Mouse (Mus musculus) C3H10T1/2 (cell line): Measurements from ENCODE around the gene Ostm1. TPM values are rescaled to one million over a fixed set of nuclear protein-coding genes. Genes with fewer than 3 reads are reported as not detected.

Experiments
- polyA plus RNA-seq, 2 experiments: library from polyadenylated mRNA; unstranded; fragments of >200 nt; fragmentation: generic; extraction: Trizol; gene quantifications; one replicate each; pipeline ENCODE4 v1.2.1; 2012; ENCODE audit warnings: missing spikeins in 2 of 2

The Ostm1 gene
- polyA plus RNA-seq = 1 to 10 TPM in 1 of 2 experiments, under 1 TPM in 1; 0.54 to 7.0 TPM

DNA sequence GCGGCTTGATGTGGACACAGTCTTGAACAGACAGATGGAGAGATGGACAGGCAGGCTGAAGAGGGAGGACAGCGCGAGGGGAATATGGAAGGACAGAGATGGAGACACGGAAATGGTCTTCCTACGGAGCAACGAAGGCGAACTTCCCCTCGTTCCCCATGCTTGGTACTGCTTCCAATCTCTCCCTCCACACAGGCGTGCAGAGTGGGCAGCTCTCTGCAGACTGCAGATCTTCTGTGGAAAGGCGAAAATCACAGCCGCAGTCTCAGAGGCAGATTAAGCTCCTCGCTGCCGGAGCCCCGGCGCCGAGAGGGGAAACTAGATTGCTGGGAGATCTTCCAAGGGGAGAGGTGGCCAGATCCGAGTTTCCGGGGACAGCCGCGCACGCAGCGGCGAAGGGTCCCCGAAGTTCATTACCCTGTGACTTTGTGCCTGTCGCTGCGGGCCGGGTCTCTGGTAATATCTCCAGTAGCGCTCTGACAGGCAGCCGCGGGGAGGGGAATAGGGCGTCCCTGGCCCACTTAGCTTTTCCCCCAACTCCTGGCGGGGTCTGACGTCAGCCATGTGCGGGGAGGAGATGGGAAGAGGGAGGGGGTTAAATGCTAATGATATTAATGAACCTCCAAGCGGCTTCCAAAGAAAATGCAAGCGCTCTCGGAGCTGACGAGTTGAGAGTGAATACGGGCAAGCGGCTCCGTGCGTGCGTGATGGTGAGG, at the start of gene Ostm1, which contains the start of gene Nr2e1:
TSS of gene Ostm1 (plus strand) at position 666 of the 716 bp plus-strand sequence.
TSS of gene Nr2e1 (minus strand) at position 476 of the 716 bp plus-strand sequence.

Other genes with a start within 250 kb of the Ostm1 start
- 1 to 10 TPM; 1.2 to 8.1 TPM for gene Afg1l, start 105.3 kb upstream of the Ostm1 start, polyA plus RNA-seq
- 100 to 1,000 TPM; 194 to 325 TPM for gene Snx3, start 81.8 kb upstream of the Ostm1 start, polyA plus RNA-seq
- not detected for gene Nr2e1, start 190 bp upstream of the Ostm1 start, polyA plus RNA-seq
- 10 to 100 TPM in 1 of 2 experiments, 1 to 10 TPM in 1; 5.5 to 24.7 TPM for gene Sec63, start 177.7 kb downstream of the Ostm1 start, polyA plus RNA-seq